Mouse (Mus musculus) brain, embryonic 18.5 days (tissue): ENCODE data around the gene Muc4.

Experiments used
- DNase-seq: peaks from one replicate; pipeline ENCODE4 v3.0.0-alpha.2; 2012; ENCODE audit warnings: low read depth, low spot score

Gene Muc4

DNA sequence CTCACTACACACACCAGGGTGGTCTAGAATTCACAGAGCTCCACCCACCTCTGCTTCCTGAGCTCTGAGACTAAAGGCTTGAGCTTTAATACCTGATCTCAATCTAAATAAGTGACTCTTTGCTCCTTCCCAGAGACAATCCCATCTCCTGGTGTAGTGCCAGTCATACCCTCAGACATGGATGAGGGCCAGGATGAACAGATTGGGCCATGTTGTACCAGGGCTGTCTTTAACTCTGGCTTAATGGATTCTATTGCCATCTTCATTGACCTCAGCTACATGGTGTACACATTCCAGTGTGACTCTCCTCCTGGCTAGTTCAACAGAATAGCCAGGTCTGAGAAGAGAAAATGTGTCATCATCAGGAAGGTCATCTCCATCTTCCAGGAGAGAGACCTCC, 9.2 kb upstream of the Muc4 start:
- DNase-seq: no peak

DNA sequence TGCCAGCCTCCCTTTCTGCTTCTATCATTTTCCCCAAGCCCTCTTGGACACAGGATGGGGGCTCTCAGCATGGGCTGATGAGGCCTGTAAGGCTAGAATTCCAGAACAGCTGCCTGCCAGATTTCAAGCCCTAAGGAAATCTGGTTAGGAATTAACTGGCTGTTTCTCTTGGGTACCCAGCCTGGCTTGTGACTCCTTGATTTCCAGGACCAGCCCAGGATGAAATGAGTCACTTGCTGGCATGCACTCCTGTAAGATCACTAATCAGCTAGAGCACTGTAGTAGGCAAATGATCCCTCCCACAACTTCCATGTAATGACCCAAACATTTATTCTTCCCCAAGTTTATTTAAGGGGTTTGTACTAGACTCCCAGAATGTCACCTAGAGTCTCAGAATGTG, 7.4 kb upstream of the Muc4 start:
- no peak for DNase-seq

DNA sequence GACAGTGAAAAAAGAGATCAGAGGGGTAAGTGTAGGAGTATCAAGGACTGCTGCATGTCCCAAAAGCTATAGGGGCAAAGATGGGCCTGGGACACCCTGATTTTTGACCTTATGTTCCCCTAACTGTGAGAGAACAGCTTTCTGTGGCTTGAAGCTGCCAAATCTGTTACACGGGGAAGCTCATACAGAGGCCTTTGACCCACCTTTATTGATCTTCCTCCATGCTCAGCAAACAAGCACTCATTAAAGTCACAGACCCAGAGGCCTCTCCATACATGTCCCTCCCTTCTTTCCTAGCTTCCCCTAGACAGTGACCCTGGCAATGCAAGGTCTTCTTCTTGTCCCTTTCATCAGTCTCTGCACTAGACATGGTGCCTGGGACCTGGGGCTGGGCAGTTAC, 7.0 kb upstream of the Muc4 start:
- DNase-seq: no peak

DNA sequence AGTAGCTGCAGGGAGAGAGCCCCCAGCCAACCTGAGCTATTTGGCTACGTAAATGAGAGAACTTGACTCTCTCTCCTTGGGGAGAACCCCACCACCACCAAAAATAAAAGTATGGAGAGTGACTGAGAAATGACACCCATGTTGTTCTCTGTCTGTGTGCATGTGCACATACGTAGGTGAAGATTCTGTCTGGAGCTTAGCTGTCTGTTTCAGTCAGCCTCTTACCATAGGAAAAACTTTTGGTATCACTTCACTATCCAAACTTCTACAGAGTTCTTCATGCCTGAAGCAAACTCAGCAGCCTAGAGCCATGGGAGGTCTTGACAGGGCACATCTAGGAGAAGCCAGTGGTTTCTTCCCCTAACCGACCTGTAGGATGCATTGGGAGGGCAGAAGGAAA, 2.5 kb upstream of the Muc4 start:
- no peak for DNase-seq

DNA sequence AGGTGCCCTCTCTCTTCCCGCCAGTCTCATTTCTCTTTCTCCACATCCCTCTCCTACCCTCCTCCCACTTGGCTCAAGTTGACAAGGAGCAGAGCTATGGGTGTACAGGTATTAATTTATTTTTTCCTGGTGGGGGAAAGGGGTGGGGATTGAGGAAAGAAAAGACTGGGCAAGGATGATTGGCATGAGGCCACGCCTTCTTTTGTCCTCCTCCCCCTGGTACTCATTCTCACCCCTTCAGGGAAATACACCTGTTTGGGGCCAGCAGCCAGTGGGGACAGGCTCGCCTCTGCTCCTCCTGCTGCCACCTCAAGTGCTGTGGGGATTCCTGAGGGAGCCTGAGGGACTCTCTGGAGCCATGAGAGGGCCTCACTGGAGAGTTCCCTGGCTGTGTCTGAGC, 336 bp downstream of the Muc4 start:
- no peak for DNase-seq

DNA sequence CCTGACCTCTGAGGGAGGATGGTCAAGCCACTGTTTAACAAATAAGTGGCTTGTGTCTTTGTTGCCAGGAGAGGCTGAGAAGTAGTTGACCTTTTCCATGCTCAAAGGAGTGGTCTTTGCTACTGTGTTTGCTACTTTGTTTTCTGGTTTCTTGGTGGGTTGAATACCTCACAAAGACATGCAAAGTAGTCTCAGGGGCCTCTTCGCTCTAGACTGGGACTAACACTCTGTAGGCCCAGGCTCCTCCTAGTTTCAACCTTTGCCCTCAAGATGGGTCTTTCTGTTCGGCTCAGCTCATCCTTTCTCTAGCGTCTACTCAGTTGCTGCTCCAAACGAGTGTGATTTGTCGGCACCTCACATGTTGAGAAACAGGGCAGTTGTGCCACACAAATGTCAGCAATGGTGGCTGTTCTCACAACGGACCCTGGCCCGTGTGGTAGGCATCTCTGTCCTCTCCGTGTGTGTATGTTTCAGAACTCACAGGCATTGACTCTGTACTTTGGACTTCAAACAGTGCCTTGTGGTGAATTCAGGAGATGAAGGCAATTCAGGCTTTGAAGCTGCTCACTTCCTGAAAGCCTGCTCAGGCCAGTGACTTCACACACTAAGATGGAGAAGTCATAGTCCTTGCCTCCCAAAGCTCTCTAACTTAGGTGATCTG, 4.4 kb downstream of the Muc4 start:
- DNase-seq: no peak

DNA sequence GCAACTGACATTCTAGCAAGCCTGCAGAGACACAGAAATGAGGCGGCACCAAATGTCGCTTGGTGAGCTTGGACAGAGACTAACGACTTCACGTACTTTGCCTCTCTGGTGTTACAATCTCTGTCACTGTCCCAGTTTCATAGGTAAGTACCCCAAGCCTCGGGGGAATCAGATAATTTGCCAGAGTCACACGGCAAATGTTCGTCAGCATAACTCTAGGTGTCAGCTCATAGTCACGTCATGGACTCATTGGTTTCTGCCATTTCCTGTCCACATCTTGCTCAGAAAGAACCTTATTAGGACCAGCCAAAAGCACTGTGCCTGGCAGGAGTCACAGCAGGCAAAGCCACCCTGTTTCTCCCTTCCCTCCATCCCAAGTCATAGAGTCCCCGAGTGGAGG, 5.7 kb downstream of the Muc4 start:
- no peak for DNase-seq

DNA sequence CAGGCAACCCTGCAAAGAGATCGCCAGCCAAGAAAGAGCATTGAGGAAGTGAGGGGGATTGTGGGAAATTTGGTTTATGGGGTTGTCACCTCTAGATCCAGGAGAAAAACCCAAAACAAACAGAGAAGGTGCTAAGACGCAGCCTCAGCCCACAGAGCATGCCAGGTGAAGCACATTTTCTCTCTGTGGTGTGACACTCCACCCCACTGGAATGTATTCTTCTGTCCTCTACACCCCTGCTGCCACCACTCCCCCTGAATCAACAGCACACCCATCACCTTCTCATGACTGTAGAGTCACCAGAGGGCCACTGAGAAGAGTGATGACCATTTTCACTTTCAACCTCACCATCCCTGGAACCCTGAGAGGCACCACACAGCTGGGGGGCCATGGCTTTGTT, 7.0 kb downstream of the Muc4 start:
- DNase-seq: no peak

DNA sequence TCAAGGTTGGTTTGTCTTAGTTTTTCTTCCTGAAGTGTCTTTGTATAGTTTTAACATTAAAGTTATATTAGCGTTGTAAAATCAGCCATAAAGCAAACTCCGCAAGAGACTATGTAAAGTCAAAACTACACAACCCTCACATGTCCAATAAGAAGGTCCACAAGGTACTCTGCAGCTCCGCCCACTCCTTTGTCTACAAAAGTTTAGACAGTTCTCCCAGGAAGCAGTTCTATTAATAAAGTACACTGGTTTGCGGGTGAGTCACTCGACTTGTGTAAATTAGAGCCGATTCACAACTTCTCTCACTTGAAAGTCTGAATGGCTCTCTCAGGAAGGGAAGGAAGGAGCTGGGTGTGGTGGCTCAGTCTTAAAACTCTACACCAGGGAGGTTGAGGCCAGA, 10.2 kb downstream of the Muc4 start:
- no peak for DNase-seq

DNA sequence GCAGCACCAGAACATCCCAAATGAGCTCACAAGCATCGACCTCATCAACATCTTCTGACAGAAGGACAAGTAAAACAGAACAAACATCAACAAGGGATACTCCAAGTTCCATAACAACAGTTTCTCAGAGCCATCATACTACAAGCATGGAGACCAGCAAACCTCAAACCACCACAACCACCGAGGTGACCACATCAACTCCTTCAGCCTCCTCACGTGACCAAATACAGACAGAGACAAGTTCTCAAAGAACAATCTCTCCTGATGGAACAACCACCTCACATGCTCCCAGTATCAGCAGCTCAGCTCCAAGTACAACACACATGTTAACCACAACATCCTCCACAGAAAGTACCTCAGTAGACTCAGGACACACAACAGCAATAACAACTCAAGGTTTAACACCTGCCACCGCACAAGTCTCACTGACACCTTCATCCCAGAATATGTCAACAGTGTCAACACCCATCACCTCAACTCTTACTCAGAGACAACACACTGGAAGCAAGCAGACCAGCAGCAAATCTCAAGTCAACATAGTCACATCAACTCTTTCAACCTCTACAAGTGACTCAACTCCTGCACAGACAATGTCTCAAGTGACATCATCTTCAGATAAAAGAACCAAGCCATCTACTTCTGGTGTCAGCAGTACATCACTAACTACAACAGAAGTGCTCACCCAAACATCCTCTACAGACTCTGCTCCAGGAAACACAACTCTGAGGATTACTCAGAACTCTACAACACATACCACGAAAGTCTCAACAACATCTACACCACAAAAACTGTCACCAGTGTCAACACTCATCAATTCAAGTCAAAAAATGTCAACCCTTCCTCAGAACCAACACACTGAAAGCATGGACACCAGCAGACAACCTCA, 14.8 kb downstream of the Muc4 start:
- no peak for DNase-seq

DNA sequence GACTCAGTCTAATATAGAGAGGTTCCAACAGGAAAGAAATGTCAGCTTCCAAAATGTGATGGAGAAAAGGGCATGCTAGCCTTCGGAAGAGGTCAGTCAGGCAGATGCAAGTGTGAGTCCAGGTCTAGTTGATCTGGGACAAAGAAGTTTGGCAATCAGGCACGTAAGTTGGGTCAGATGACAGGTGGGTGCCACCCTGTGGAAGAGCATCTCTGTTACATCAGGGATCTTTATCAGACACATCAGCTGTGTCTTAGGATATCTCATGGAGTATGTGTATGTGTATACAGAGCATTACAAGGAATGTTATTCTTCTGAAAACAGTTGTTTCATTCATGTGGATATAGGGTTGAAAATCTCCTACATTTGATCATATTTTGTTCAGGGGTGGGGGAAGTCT, 28.9 kb downstream of the Muc4 start:
- no peak for DNase-seq

DNA sequence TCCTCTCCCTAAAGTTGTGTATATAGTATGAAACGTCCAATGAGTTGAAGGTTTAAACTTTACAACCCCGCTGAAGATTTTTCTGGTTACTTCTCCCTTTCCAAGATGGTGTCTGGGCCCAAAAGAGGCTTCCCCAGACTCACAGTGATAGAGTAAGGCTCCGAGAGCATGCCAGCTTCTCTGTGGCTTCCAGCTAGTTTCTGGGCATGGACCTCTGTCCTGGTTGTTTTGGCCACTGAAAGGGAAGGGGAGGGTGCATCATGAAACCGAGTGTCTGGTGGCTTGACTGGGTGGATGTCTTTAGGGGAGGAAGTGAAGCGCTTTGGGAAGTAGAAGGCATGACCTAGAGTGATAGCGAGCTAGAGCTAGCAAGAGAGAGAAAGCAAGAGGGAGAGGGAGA, 29.3 kb downstream of the Muc4 start:
- no peak for DNase-seq

DNA sequence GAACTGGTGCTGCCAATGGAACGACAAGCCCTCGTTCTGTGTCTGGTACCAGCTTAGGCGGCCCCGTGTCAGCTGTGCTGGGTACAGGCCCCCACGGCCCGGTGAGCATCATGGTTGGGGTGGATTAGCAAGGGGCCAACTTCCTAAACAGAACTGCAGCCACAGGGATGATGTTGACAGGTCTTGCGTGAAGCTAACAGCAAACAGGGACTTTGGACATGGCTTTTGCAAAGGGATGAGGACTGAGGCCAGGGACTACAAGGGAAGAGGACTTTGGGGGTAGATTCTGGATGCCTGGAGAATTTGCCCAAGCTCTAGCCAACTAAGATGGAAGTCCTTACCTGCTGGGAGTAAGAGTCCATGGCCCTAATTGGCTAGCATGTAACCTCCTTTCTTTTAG, 31.2 kb downstream of the Muc4 start:
- DNase-seq: no peak

DNA sequence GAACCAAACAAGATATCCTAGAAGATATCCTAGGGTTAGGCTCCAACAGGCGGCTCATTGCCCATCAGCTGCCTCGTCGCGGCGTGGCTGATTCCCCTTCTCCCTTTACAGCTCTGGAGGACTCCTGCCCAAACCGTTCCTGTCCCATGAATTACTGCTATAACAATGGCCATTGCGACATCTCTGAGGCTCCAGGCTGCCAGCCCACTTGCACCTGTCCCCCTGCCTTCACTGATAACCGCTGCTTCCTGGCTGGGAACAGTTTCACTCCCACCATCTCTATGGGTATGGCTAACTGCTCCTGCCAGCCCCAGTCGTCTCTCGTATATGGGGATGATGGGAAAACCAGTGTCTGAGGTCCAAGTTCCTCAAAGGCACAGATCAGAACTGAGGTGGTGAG, 41.0 kb downstream of the Muc4 start:
- DNase-seq: no peak

DNA sequence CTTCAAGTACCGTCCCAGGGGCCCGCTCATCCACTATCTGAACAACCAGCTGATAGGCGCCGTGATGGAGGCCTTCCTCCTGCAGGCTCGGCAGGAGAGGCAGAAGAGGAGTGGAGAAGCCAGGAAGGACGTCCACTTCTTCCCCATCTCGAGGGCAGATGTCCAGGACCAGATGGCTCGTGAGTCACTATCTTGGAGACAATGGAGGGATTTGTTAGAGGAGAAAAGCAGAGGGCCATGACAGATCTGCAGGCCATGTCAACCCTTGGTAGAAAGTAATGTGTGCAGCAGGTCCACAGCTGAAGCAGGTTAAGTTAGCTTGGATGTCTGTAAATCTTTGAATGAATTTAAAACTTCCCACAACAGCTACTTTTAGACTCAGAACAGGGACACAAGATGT, 43.3 kb downstream of the Muc4 start:
- DNase-seq: no peak

DNA sequence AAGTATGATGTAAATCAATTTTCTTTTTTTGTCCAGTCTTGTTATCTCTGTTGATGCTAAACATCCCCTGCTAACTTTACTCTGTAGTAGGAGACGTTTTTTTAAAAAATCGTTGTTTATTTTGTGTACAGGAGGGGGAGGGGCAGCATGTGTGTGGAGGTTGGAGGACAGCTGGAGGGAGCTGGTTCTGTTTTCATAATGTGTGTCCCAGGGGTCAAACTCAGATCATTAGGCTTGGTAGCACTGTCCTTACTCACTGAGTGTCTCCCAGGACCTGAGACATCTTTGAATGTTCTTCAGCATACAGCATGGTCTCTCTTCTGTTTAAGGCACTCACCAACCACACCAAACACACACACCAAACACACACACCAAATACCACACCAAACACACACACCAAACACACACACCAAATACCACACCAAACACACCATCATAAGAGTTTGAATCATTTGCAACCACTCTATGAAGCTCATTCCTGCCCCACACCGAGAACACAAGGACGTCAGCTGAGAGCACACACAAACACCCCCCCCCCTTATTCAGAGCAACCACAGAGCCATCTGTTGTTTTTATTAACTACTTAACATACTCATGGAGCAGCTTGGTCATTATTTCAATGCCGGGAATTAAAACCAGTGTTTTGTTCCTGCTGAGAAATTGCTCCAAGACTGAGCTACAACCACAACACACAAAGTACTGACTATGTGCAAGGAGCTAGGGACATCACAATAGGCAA, 47.8 kb downstream of the Muc4 start:
- DNase-seq: no peak

DNA sequence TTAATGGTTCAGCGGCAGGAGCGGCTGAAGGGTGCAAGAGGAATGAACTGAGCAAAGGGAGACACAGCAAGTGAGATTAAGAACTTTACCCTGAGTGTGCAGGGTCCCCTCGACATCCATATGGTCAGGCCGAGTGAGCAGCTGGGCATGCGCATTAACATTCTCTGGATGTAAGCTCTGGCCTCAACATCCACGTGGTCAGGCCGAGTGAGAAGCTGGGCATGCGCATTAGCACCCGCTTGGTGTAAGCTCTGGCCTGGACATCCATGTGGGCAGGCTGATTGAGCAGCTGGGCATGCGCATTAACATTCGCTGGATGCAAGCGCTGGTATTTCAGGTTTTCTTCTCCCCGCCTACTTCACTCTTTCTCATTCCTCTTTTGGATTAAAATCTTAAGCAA, 49.2 kb downstream of the Muc4 start:
- DNase-seq: peak; percentile 22

DNA sequence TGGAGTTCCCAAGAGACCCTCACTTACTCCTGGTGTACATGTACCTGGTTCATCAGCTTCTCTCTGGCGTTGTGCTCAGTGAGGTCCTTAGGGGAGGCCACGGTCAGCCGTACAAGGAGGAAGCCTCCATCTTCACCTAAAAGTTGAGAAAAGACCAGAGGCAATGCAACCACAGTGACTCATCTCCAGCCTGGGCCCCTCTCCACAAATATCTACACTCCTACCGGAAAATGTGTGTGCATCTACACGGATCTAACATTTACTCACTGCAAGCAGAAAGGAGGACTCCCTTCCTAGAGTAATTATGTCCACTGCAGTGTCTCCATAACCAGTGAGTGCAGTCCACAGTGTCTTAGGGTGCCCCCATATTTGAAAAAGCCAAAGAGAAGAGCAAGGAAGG, 54.4 kb downstream of the Muc4 start:
- no peak for DNase-seq

DNA sequence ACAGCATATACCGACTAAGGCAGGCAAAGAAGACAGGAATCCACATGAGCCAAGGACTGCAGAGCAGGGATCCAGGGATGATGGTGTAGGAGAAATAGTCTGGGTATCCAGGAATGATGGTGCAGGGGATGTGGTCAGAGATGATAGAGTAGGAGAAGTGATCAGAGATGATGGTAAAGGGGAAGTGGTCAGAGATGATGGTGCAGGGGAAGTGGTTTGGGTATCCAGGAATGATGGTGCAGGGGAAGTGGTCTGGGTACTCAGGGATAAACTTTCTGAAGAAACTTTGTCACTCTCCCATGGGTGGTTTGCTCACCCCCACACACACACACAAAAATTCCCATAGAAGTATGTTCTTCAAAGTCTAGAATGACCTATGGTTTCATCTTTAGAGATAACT, 59.5 kb downstream of the Muc4 start:
- no peak for DNase-seq

DNA sequence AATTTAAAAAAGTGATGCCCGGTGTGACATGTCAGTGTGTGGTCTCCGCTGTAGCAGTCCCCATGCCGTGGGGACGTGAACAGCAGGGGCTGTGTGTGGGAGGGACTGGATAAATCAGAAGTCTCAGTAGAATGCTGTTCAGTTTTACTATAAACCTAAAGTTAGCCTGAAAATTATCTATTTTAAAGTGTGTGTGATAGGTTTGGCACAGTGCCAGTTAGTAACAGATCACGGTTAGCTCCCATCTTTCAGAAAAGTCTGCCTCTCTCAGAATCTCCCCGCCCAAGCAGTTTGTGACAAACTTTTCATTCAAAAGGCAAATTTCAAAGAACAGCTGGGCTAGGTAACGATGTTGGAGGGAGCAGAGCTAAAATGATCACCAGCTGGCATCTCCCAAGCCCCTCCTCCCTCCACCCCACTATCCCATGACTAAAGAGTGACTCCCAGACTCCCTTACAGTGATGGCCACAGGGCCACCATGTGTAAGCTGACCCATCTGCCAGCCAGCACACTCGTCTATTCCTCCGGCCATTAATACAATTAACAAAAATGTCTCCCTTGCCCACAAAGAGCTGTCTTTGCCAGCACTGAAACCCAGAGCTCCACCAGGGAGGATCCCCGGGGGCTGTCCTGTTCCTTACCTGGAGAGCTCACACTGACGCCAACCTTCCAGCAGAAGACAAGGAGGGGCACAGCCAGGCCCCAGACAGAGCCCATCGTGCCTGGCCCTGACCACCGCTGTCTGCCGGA, 61.2 kb downstream of the Muc4 start:
- no peak for DNase-seq

DNA sequence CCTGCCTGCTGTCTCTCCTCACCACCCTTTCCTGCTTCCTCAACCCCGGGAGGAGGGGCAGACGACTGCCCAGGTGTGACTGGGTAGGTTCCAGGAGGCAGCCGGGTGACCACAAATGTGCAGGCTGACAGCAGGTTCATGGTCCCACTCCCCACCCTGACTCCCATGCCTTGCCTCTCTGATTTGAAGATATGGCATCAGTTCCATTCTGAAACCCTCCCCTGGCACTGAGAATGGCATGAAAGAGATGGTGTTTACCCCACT, 61.7 kb downstream of the Muc4 start, which contains the start of gene Muc20:
Gene Muc20, minus strand, starts transcription at position 10 of the 264 bp plus-strand sequence.
- no peak for DNase-seq

DNA sequence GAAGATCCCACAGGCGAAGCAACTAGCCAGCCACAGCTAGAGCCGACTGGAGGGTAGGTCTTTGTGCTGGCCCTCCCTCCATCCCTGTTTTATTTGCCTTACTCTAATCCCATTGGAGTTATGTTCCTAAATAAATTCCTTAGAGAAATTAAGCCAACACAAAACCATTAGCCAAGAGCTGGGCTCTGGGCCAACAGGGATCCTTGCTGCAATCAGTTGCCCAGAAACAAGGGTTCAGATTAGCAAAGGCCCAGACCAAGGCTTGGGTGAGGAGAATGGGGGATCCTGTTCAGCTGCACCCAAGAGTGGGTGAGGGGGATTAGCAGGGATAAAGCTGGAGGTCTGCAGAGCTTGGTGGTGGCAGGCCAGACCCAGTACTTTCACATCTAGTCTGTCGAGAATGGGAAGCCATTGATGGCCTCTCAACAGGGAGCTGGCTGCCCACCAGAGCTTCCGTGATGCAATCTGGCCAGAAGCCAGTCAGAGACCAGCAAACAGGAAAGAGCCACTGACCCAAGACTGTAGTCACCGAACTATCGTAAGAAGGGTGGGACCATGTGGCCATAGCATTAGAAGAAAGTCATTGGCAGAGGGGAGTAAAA, 67.7 kb downstream of the Muc4 start:
- DNase-seq: peak; percentile 50
